Mouse (Mus musculus): Measurements from ENCODE around the gene 2700049A03Rik.
A peak's percentile ranks its signal among the peaks of the same experiment; 100 is the strongest.

GRCm38 (mm10) chr12:71111331-71111730 is 25.3 kb upstream of the 2700049A03Rik start, which contains the start of gene Tomm20l:
- TF ChIP-seq EP300 (IDR thresholded peaks at IDR 0.05; ENCODE audit: low read depth) (no peak), CTCF (IDR thresholded peaks at IDR 0.05; ENCODE audit: low read depth) (peak; percentile 48)

Data from liver, embryonic 14.5 days (tissue).